Mouse (Mus musculus): ENCODE measurements at regions not wholly inside any gene's neighbourhood (a gene's known extent, or its start where the extent isn't known, plus 50 kb on each side); places are given as distances from the start of the nearest gene placed in this dataset.

DNA sequence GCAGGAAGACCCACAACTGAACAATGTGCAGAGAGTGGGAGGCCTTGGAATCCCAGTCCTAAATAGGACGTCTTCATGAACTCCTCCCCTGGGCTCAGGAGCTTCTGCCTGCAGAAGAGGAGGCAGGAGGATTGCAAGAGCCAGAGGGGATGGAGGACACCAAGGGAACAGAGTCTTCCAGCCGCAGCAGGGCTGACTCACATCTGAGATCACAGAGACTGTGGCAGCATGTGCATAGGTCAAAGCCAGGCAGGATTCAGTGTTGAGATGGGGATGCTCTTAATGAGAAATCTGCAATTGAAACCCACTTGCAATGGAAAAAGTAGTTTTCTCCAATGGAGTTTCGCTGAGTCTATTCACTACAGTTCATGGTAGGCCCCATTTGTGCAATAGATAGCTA lies 175.9 kb downstream of the Kcnrg start:
- TF ChIP-seq CTCF (IDR thresholded peaks at IDR 0.05; ENCODE audit: borderline replicate concordance, extremely low read depth, insufficient read depth, insufficient read length) (no peak), POLR2A (IDR thresholded peaks at IDR 0.05; ENCODE audit: borderline replicate concordance, extremely low read depth, insufficient read depth, insufficient read length, poor library complexity, severe bottlenecking) (no peak)

Data from brain, embryonic 14.5 days (tissue).